Mouse (Mus musculus): ENCODE measurements at regions not wholly inside any gene's neighbourhood (a gene's known extent, or its start where the extent isn't known, plus 50 kb on each side); places are given as distances from the start of the nearest gene placed in this dataset.

GRCm38 (mm10) chr6:117332641-117333040, 164.3 kb downstream of the Cxcl12 start:
- DNase-seq: no peak

DNA sequence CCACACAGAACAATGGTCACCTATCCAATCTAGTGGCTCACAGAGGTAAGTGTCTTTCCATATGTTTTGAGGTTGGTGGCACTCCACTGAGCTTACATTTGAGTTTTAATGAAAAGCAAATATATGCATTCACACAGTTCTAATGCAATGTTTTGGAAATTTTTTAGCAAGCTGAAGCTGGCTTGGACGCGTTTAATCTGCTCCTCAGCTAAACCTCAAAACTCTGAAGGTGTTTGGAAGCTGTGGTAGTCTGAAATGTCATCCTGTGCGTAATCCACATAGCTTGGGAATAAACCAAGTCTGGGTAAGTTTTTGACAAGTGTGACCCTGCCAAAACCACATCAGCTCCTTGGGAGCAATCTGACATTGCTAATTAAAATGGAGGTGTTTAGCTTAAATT, 173.8 kb downstream of the Cxcl12 start:
- no peak for DNase-seq

DNA sequence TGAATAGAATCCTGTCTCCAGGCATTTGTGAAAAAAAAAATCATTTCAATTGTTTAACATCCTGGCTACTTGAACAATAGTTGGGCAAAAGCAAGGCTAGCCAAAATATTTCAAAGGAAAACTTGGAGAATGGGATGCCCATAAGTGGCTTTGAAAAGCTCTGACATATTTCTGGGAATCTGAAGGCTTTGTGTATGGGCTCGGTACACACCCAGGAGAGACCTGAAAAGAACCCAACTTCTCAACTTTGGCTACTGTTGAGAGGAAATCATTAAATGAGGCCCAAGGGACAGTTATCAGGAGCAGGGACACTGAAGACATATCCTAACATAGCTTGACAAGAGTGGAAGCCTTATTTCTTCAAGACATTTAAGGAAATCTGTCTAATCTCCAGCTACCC, 179.0 kb downstream of the Cxcl12 start:
- DNase-seq: no peak

- no peak for DNase-seq
Observed at GRCm38 (mm10) chr6:117351846-117352245, 183.5 kb downstream of the Cxcl12 start.

- DNase-seq: no peak
Observed at GRCm38 (mm10) chr6:117353091-117353490, 184.8 kb downstream of the Cxcl12 start.

DNA sequence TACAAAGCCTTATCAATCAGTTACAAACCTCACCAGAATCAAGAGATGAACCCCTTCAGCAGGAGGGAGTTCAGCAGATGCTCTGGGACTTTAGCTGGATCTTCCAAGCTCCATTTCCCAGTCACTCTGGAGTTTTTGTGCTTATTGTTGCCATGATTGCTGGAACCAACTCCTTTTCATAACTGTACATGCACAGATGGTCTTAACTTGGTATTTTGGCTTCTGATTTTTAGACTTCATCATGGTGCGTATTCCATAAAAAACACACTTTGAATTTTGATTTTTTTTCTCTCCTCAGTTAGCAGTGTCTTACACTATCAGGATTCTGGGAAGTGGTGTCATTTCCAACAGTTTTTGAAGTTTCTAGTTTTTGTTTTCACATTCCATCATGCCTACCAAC, 187.8 kb downstream of the Cxcl12 start:
- DNase-seq: no peak

DNA sequence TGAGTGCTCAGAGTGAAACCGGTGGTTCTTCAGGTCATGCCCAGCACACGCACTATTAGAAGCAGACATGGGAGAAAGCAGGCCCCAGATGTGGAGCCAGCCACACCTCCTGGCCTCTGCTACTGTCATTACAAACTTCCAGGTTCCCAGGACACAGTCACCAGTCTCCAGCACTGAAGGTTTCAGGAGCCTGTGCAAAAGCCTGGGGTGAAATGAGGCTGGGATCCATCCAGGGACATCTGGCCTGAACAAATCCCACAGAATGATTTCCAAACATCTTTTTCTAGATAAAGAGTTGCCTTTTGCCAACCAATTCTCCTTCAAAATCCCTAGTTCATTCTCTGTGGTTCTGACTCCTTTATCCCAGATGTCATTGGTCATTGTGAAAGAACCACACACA, 191.1 kb downstream of the Cxcl12 start:
- DNase-seq: no peak

GRCm38 (mm10) chr6:117366563-117366962, 198.2 kb downstream of the Cxcl12 start:
- no peak for DNase-seq

- no peak for DNase-seq
Observed at GRCm38 (mm10) chr6:117375989-117376388, 207.7 kb downstream of the Cxcl12 start.

- DNase-seq: no peak
Observed at GRCm38 (mm10) chr6:117379904-117380303, 211.6 kb downstream of the Cxcl12 start.

DNA sequence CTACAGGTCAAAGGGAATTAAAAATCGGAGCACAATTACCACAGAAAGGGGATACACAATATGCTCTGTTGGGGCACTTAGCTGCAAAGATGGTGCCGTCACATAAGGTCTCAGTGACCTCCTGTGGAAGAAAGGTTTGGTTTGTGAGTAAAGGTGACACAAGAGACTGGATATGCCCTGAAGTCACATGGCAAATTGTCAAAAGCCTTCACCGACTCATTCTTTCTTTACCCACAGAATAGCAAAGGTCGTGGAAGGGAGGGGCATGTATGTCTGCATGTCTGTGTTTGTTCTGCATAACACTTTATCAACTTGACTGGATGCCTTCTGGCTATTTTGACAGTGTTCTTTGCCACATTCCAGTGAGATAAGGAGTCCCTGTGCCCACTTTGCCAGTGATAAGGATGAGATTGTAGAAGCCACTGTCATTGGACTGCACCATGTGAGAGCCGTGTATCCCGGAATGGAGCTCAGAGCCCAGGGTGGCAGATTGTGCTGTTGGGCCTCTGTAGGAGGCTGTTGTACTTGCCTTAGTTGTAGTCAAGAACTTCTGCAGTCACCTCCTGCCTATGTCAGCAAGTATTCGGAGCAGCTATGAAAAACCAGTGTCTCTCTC, 222.0 kb downstream of the Cxcl12 start:
- no peak for DNase-seq

DNA sequence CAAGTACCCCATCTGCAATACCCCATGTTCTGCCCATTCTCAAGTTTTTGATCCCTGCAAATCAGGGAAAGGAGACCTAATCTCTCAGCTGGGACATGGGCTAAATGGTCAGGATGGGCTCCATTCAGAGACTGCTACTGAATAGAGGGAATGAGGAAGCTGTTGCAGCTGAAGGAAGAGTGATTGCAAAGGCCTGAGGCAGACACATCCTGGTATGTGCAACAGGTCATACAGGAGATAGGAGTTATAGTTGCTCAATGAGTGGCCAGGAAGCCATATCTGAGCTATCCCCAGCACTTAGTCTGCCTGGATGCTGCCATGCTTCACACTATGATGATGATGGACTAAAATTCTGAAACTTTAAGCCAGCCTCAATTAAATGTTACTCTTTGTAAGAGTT, 225.1 kb downstream of the Cxcl12 start:
- DNase-seq: no peak

DNA sequence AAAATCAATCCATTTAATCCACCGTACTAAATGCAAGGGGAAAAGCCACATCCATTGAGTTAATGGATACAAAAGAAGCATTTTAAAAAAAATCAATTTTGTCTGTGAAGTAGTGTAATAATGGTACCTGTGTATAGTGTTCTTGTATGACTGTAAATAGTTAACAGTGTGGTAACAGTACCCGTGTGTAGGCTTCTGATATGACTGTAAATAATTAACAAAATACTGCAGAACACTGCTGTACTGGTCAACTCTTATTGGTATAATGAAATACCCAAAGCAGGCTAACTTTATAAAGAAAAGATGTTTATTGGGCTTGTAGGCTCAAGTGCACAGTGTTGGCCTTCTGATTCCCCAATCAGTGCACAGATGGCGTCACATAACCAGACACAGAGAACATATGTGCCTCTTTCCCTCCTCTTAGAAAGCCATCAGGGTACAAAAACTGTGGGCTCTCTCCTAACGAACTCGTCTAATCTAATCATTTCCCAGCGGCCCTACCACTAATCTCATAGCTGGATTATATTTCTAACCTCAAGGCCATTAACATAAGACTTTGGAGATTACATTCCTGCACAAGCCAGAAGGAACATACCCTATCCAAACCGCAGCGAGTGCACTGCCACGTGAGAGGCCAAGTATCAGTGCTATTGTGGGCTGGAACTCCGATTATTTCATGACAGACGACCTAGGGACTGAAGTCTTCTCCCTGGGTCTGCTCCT, 237.4 kb downstream of the Cxcl12 start:
- DNase-seq: no peak

DNA sequence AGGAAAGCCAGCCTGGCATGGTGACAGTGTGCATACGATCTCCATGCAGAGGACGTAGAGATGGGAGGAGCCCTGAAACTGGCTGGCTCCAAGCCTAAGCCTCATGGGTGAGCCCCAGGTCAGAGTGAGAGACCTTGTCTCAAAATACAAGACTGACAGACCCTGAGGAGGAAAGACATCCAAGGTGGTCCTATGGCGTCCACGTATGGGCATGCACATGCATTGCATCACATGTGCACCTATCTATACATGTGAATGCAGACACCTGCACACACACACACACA, 237.9 kb downstream of the Cxcl12 start:
- no peak for DNase-seq

GRCm38 (mm10) chr6:117406757-117407156, 238.4 kb downstream of the Cxcl12 start:
- no peak for DNase-seq

- no peak for DNase-seq
Observed at GRCm38 (mm10) chr6:117407206-117407858, 239.0 kb downstream of the Cxcl12 start.

GRCm38 (mm10) chr6:117407953-117408352, 239.6 kb downstream of the Cxcl12 start:
- DNase-seq: no peak

DNA sequence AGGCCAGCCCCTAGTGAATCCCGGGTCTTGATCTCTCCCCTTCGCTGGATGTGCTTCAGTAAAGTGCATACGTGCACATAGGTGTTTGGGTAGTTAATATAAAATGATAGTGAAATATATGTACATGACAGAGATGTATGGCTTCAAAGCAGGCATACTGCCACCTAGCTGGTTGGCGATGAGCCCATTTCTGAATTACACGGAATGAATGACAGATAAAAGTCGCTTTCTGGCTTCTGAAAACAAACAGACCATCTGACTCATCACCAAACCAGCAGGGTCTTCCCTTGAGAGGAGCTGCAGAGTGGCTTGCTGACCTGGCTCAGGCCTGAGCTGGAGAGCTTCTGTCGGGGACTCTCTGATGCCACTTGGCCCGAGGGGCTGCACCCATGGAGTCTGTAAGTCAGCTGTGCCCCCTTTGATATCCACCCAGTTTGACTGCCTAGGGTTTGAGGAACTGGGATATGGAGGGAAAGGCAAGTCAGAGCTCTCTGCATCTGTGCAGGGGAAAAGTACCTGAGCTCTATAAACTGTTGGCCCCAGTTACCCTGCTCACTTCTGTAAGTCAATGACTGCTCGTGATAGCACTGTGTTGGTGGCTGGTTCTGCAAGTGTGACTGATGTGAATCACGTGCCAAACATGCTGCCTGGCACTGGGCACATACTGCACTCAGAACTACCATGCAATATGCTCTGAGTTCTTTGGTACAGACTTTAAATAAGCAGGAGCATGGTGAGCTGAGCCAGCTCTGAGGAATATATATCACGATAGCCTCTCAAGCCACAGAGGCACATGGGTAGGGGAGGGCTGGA, 240.8 kb downstream of the Cxcl12 start:
- DNase-seq: no peak

DNA sequence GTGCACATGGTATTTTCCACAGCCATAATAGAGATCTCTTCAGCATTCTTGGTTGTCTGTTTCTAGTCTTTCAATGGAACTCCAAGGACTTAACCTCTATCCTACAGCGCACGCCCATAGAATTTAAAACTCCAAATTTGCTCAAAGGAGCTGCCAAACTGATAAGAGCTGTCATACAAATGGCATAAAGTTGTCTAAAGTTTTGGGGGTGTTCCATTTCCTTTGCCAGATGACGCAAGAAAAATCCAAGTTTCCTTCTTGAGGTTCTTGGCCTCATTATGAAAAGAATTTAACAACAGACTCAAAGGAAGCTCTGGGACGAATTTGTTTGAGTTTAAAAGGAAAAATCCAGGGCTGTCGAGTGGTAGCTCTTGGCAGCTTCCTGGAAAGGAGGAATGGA, 246.6 kb downstream of the Cxcl12 start:
- DNase-seq: no peak

- no peak for DNase-seq
Observed at GRCm38 (mm10) chr6:117415901-117416300, 247.6 kb downstream of the Cxcl12 start.

DNA sequence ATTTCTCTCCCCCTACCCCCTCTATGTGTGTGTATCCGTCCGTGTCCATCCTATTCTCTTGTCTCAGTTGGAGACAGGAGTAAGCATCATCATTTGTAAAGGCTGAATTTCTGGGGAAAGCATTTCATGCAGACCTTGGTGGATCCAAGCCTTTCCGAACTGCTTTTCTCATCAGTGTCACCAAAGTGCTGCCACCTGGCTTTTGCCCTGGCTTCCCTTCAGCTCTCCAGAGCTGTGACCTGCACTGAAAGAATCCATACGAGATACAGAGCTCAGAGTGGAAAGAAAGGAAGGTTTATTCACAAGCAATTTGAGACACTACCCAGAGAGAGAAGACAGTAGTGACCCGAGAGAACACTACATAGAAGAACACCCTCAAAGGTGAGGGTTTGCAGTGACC, 248.1 kb downstream of the Cxcl12 start:
- DNase-seq: no peak

- no peak for DNase-seq
Observed at GRCm38 (mm10) chr6:117422846-117423573, 254.7 kb downstream of the Cxcl12 start.

- DNase-seq: no peak
Observed at GRCm38 (mm10) chr6:117426363-117426762, 258.0 kb downstream of the Cxcl12 start.
